Mouse (Mus musculus): ENCODE data around the gene Sox6. TPM values are rescaled to one million over a fixed set of nuclear protein-coding genes. Genes with fewer than 3 reads are reported as not detected.

The Sox6 gene
- polyA plus RNA-seq, 1 experiment, result 6.0 TPM

DNA sequence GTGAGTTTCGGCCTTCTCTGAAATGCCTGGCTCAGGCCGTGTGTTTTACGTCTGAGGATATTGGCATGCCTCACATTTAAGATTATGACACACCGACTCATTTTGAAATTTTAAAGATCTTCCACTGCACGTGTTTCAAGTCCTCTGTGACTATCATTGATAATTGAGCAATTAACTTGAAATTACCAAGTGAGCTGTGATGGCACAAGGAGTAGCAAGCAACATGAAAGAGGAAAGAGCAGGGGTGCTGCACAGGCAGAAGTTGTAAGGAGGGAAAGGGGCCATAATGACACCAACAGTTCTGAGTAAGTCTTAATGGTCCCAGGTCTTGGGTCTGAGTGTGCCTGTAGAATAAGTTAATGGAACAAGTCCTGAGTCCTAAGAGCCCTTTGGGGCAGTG lies 99.3 kb downstream of the Sox6 start:
- DNase-seq (ENCODE audit: low read depth in 1 of 2, low spot score in 2 of 2), result no peak
- Histone ChIP-seq H3K36me3 (ENCODE audit: control insufficient read depth, insufficient read depth, low read length) (no peaks in the 10 kb centered on the region), H3K4me3 (ENCODE audit: extremely low read depth, insufficient read depth, insufficient read length) (no peak overlapping the region), H3K27ac (ENCODE audit: insufficient read depth, low read length) (no peak overlapping the region), H3K4me1 (ENCODE audit: control insufficient read depth, insufficient read depth, insufficient read length) (no peaks in the 10 kb centered on the region), H3K27me3 (ENCODE audit: control insufficient read depth, insufficient read depth, low read length) (no peaks in the 10 kb centered on the region)
- TF ChIP-seq POLR2A (IDR thresholded peaks at IDR 0.05; ENCODE audit: low read depth, low read length), result no peak
- WGBS, result 87% methylated on average over 5 of the region's 5 CpGs

DNA sequence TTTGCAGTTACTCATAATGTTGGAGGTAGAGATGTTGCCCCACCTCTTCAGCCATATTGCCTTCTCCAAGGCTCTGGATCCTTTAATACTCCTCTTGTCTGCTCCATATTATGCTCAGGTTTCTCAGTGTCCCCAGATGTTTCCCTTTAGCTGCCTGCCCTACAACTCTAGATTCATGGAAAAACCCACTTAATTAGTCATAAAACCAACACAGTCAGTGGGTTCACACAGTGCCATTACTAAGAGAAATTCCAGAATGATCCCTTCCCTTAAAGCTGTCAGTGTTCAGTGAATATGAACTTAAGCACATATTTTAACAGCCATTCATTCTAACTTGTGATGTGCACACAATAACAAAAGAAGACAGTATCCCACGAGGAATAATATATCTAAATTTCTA lies 101.7 kb downstream of the Sox6 start:
- Histone ChIP-seq H3K4me1 (ENCODE audit: control insufficient read depth, insufficient read depth, insufficient read length) (no peaks in the 10 kb centered on the region), H3K27ac (ENCODE audit: insufficient read depth, low read length) (no peak overlapping the region), H3K27me3 (ENCODE audit: control insufficient read depth, insufficient read depth, low read length) (no peaks in the 10 kb centered on the region), H3K36me3 (ENCODE audit: control insufficient read depth, insufficient read depth, low read length) (no peaks in the 10 kb centered on the region), H3K4me3 (ENCODE audit: extremely low read depth, insufficient read depth, insufficient read length) (no peak overlapping the region)
- TF ChIP-seq CTCF (IDR thresholded peaks at IDR 0.05; ENCODE audit: extremely low read depth, insufficient read depth, insufficient read length, insufficient replicate concordance) (no peak), POLR2A (IDR thresholded peaks at IDR 0.05; ENCODE audit: low read depth, low read length) (no peak)
- no peak for DNase-seq (ENCODE audit: low read depth in 1 of 2, low spot score in 2 of 2)
- 79% methylated on average over 1 of the region's 1 CpGs for WGBS

DNA sequence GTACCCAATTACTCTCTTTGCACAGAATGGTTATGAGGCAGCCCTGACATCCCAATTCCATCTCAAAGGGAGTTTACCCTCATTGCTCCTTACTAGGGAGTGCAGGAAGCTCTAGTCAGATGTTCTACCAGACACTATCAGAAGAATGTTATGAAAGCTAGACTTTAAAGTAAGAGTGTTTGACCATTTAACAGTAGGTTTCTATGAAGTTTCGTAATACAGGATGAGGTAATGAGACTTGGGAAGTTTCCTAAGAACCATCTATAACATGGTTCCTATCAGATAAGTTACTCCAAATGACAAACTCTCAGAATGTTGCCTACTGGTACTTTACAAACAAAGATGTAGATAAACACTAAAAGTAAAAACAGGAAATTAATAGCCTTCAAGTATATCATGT lies 123.3 kb downstream of the Sox6 start:
- no peaks in the 10 kb centered on the region for H3K27me3 ChIP-seq (ENCODE audit: control insufficient read depth, insufficient read depth, low read length)
- no peaks in the 10 kb centered on the region for H3K36me3 ChIP-seq (ENCODE audit: control insufficient read depth, insufficient read depth, low read length)
- DNase-seq (ENCODE audit: low read depth in 1 of 2, low spot score in 2 of 2), result no peak
- WGBS, result 91% methylated on average over 1 of the region's 1 CpGs
- no peak overlapping the region for H3K27ac ChIP-seq (ENCODE audit: insufficient read depth, low read length)
- no peak for TF ChIP-seq POLR2A (IDR thresholded peaks at IDR 0.05; ENCODE audit: low read depth, low read length)
- no peak for TF ChIP-seq CTCF (IDR thresholded peaks at IDR 0.05; ENCODE audit: extremely low read depth, insufficient read depth, insufficient read length, insufficient replicate concordance)
- H3K4me3 ChIP-seq (ENCODE audit: extremely low read depth, insufficient read depth, insufficient read length), result no peak overlapping the region
- no peaks in the 10 kb centered on the region for H3K4me1 ChIP-seq (ENCODE audit: control insufficient read depth, insufficient read depth, insufficient read length)

DNA sequence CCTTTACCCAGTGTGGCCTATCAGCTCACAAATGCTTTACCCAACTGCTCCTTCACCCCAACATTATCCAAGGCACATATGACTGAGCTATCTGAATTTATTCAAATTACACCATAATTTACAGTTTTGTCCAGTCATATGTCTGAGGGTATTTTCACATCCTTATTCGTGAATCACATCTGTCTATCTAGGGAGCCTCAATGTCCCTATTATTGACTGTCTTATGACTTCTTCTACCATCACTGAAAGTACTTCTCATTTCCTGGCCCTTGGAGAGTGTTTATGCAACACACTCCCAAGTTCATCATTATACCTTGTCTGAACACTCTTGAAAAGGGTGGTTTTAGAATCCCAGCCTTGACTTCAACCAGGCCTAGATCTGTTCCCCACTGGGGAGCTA lies 128.3 kb downstream of the Sox6 start:
- H3K27ac ChIP-seq (ENCODE audit: insufficient read depth, low read length), result no peak overlapping the region
- H3K4me1 ChIP-seq (ENCODE audit: control insufficient read depth, insufficient read depth, insufficient read length), result no peaks in the 10 kb centered on the region
- DNase-seq (ENCODE audit: low read depth in 1 of 2, low spot score in 2 of 2), result no peak
- H3K27me3 ChIP-seq (ENCODE audit: control insufficient read depth, insufficient read depth, low read length), result no peaks in the 10 kb centered on the region
- no peak overlapping the region for H3K4me3 ChIP-seq (ENCODE audit: extremely low read depth, insufficient read depth, insufficient read length)
- 76% methylated on average over 1 of the region's 1 CpGs for WGBS
- H3K36me3 ChIP-seq (ENCODE audit: control insufficient read depth, insufficient read depth, low read length), result no peaks in the 10 kb centered on the region
- TF ChIP-seq POLR2A (IDR thresholded peaks at IDR 0.05; ENCODE audit: low read depth, low read length), result no peak
- TF ChIP-seq CTCF (IDR thresholded peaks at IDR 0.05; ENCODE audit: extremely low read depth, insufficient read depth, insufficient read length, insufficient replicate concordance), result no peak

DNA sequence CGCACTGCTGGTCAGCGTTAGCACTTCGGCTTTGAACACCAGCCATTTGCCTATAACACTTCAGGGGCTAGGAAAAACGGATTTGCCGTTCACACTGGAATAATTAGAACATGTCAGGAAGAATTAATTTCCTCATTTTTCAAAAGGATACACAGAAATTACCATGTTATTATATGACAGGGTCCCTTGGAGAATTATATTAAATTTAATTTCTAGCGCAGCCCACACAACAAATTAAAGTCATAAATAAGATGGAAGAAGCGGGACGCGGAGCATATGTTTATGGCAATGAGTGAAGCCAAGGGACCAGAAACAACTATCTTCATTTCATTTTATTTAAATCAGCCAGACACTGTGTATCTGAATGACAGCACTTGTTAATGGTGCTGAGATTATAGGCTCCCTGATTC lies 133.8 kb downstream of the Sox6 start:
- 94% methylated on average over 9 of the region's 9 CpGs for WGBS
- no peaks in the 10 kb centered on the region for H3K27me3 ChIP-seq (ENCODE audit: control insufficient read depth, insufficient read depth, low read length)
- H3K36me3 ChIP-seq (ENCODE audit: control insufficient read depth, insufficient read depth, low read length), result no peaks in the 10 kb centered on the region
- H3K4me3 ChIP-seq (ENCODE audit: extremely low read depth, insufficient read depth, insufficient read length), result no peak overlapping the region
- DNase-seq (ENCODE audit: low read depth in 1 of 2, low spot score in 2 of 2), result no peak
- TF ChIP-seq CTCF (IDR thresholded peaks at IDR 0.05; ENCODE audit: extremely low read depth, insufficient read depth, insufficient read length, insufficient replicate concordance), result no peak
- TF ChIP-seq POLR2A (IDR thresholded peaks at IDR 0.05; ENCODE audit: low read depth, low read length), result no peak
- H3K27ac ChIP-seq (ENCODE audit: insufficient read depth, low read length), result no peak overlapping the region
- no peaks in the 10 kb centered on the region for H3K4me1 ChIP-seq (ENCODE audit: control insufficient read depth, insufficient read depth, insufficient read length)

DNA sequence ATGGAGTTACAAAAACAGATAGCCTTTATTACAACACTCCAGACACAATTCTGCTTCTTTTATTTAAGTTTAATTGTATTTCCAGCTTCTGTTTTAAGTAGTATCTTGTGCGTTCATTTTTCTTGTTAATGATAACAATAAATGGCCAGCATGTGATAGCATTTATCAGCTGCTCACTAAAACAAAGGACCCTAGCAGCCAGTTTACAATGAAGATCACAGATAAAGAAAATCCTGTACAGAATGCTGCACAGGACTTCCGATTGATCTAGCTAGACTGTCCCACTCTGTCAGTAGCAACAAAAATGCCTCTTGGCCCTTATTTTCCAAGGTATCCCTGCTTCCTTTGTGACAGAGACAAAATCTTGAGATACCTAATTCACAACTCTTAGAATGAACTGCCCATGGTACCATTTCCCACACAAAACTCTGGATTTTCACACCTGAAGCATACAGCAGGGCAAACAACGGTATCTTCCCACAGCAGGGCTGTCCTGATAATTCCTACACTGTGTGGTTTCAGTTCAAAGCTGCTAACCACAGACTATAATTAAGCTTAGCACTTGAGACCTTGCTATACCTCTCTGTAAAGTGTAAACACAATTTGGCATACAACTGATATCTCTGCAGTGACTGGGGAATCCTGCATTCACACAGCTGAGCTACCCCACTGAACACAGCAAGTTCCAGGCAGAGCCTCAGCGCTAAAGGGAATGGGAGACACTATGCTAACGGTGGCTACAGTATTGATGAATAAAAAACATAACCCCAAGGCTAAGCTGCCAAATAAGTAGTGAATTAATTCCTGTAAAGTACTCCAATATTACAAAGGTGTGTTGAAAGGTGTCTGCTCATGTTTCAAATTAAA lies 134.4 kb downstream of the Sox6 start:
- Histone ChIP-seq H3K27me3 (ENCODE audit: control insufficient read depth, insufficient read depth, low read length) (no peaks in the 10 kb centered on the region), H3K36me3 (ENCODE audit: control insufficient read depth, insufficient read depth, low read length) (no peaks in the 10 kb centered on the region), H3K4me3 (ENCODE audit: extremely low read depth, insufficient read depth, insufficient read length) (no peak overlapping the region), H3K27ac (ENCODE audit: insufficient read depth, low read length) (no peak overlapping the region), H3K4me1 (ENCODE audit: control insufficient read depth, insufficient read depth, insufficient read length) (no peaks in the 10 kb centered on the region)
- TF ChIP-seq CTCF (IDR thresholded peaks at IDR 0.05; ENCODE audit: extremely low read depth, insufficient read depth, insufficient read length, insufficient replicate concordance), result no peak
- WGBS, result 70% methylated on average over 5 of the region's 5 CpGs
- DNase-seq (ENCODE audit: low read depth in 1 of 2, low spot score in 2 of 2), result no peak

DNA sequence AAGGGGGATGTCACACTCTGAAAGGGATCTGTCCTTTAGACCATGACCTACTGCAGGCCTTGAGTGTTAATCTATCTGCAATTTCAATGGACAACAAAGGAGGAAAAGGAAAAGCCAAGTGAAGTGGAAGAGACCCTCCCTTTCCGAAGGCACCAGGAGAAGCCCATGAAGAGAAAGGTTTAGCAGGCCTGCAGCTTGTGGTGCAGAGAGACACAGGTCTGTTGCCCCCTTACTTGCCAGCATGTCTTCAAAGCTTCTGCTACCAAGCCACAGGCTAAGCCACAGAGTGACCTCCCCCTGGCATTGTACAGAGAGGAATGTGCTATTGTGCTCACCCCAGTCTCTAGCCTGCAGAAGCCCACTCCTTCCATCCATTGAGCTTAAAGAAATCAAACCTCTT lies 135.2 kb downstream of the Sox6 start:
- H3K4me1 ChIP-seq (ENCODE audit: control insufficient read depth, insufficient read depth, insufficient read length), result no peaks in the 10 kb centered on the region
- TF ChIP-seq CTCF (IDR thresholded peaks at IDR 0.05; ENCODE audit: extremely low read depth, insufficient read depth, insufficient read length, insufficient replicate concordance), result no peak
- TF ChIP-seq POLR2A (IDR thresholded peaks at IDR 0.05; ENCODE audit: low read depth, low read length), result no peak
- 79% methylated on average over 1 of the region's 1 CpGs for WGBS

More for the DNA sequence above, 135.2 kb downstream of the Sox6 start:
- H3K27ac ChIP-seq (ENCODE audit: insufficient read depth, low read length), result no peak overlapping the region
- no peaks in the 10 kb centered on the region for H3K36me3 ChIP-seq (ENCODE audit: control insufficient read depth, insufficient read depth, low read length)
- H3K27me3 ChIP-seq (ENCODE audit: control insufficient read depth, insufficient read depth, low read length), result no peaks in the 10 kb centered on the region
- DNase-seq (ENCODE audit: low read depth in 1 of 2, low spot score in 2 of 2), result no peak
- H3K4me3 ChIP-seq (ENCODE audit: extremely low read depth, insufficient read depth, insufficient read length), result no peak overlapping the region
